Mouse (Mus musculus) spleen, adult 2 months (tissue): ENCODE measurements at regions not wholly inside any gene's neighbourhood (a gene's known extent, or its start where the extent isn't known, plus 50 kb on each side); places are given as distances from the start of the nearest gene placed in this dataset.

ENCODE experiments used
- CTCF ChIP-seq: fragments of 200-500 bp; IDR thresholded peaks from 2 replicates; pipeline ENCODE4 v1.5.1; 2011; ENCODE audit warnings: mild to moderate bottlenecking, inconsistent platforms; ENCODE audit not compliant: insufficient read depth, insufficient read length, insufficient replicate concordance; ENCODE audit errors: extremely low read depth
- POLR2A ChIP-seq: fragments of 200-500 bp; IDR thresholded peaks from 2 replicates; pipeline ENCODE4 v1.6.1; 2011; ENCODE audit warnings: low read depth, low read length, inconsistent platforms

DNA sequence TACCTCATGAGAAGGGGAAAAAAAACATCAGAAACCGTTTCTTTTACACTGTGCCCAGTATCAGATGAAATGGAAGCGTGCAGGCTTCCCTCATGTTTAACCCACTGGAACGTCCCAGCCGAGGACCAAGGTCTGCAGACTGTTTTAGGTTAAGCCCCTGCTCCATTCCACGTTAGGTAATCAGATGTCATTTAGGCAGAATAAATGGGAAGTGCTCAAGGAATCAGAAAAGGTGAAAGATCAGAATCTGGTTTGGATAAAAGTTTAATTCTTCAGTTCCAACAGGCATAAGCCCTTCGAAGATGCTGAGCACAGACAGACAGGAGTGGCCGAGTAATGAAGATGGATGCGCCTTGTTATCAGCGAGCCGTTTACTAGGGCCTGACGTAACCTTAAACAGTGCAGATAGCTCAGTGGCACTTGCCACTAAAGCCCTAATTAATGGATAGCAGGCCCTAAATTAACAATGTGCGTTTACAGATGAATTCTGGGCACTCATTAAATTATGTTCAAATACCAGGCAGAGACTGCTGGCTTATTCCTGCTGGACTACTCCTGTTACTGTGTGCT, 193.5 kb downstream of the Lmo4 start:
- TF ChIP-seq CTCF (no peak), POLR2A (no peak)
